Mouse (Mus musculus) natural killer cell, adult 2 months (primary cell): Measurements from ENCODE around the gene Kcnj3.
"Not testable (repeated sequence)": the region's sequence is repeated elsewhere in the genome, so short reads cannot be mapped to it uniquely, and the experiment has no call there.

Experiments
- DNase-seq, 2 experiments: peaks; one replicate each; pipeline ENCODE4 v3.0.0; 2022; ENCODE audit warnings: low spot score in 2 of 2

Kcnj3 gene

DNA sequence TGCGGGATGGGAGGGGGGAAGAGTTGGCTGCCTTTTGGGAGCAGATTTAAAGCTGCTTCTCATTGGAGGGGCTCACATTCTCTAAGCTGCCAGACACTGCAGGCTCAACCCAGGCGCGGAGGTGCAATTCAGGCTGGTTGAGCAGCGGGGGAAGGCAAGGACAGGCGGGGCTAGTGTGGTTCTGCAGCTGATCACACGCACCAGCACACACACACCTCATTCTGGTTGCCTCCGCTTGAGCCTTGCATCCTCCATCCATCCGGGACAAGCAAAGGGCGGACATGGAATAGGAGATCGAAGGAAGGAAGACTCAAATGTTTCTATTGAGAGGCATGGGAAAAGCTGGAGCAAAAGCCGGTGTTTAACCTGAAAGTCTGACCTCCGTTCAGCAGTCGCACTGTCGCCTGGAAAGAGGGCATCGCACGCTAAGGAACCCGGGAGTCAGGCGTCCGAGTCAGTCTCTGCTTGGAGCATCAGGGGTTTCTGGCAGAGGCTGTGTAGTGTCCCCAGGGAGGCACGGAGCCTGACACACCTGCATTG is at the start of gene Kcnj3:
TSS of gene Kcnj3 (plus strand) at position 250 of the 540 bp plus-strand sequence.
- DNase-seq = no peak

DNA sequence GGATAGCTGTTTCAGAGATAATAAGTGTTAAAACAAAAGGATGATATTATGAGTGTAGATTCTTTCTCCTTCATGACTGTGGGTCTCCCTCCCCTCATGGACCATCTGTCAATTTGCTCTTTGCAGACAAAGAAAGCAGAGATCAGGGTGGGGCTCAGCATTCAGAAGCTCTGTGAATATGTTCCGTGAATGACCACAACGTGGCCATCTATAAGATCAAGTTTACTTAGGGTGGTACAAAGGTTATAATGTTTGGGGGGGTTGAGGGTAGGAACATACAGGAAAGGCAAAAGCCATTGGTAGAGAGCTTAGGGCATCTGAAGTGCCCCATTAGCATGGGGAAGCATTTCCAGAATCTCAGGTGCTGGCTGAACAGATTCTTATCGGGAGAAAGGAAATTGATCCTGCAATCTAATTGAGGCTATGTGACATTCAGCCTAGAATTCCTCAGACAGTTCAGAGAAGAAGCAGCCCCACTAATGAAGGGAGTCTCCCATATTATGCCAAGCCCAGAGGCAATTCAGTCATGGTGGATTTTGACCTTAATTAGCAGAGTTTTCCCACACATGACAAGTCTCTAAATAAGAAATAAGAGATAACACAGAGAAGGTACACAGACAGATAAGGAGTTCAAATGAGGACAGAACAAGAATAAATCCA is 45.3 kb upstream of the Kcnj3 start:
- DNase-seq = no peak

DNA sequence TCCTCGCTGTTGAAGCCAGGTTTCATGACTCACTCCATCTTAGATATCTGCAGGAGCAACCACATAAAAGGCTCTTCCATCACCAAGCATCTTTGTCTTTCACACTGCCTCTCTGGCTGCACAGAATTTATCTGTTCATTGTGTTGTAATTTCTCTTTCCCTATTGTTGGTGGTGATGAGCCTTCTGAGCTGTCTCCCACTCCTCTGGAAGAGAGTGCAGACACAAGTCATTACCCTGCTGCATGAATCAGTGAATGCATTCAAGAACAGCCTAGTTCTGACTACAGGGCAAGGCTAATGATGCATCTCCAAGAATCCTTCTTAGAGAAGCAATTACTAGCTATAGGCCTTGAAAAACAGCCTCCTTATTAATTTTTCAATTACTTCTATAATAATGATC is 30.5 kb upstream of the Kcnj3 start:
- DNase-seq = no peak

DNA sequence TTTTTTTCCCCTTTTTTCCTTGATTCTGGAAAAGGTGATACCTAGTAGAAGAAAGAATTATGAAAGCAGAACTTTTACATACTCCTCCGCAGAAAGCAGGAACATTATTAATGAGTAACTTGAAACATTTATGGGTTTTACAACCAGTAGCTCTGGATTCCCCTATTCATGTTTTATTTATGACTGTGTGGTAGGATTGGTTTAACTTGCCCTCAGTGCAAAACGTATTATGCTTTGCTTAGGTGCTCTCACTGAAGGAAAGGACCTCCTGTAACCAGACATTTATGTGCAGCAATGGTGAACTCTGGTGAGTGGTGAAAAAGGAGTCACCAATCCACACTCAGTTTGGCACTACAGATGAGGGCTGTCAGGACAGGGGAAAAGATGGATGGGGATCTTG is 8.1 kb upstream of the Kcnj3 start:
- DNase-seq = no peak

DNA sequence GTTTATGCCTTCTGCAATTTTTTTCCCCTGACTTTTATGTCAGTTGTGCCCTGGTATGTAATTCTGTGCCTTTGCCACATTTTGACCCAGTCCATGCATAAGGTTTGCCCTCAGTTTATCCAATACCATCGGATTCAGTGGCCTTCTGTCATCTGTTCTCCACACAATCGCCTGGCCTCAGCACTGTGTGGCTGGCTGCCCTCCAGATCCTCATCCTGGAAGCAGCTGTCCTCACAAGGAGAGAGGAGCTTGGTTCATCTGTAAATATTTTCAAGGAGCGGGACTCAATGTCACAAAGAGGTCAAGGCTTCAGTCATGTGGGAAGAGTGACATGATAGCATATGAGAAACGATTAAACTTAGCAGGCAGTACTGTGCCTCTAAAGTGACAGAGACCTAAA is 3.7 kb upstream of the Kcnj3 start:
- DNase-seq = no peak

DNA sequence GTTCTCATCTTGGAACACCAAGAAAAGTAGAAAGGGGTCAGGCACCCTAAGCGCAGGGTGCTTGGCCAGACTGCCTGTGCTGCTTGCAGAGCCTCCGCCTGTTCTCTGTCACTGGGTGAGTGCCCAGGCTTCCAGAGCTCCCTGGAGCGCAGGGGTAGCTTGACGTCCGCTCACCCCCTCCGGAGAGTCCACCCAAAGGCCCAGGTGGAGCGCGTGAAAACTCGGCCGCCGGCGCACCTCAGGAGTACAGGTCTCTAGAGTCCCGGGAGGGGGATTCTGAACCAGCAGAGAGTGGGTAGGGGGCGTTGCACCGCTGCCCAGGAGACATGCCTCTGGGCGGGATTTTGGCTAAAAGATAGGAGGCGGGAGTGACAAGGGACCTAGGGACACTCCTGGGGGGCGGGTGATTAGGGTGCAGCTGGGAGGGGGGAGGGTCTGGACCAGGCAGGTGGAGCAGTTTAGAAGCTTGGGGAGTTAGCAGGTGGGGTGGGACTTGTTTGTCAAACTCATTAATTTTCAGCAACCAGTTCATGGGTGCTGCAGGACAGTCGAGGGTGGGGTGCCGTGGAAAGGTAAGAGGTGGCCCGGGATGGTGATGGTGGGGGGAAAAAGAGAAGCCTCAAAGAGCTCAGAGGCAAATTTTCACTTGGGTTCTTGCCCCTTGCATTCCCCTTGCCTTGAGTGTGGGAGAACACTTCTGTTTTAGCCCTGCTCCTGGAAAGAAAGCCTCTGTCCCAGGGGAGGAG is 664 bp downstream of the Kcnj3 start:
- no peak for DNase-seq

DNA sequence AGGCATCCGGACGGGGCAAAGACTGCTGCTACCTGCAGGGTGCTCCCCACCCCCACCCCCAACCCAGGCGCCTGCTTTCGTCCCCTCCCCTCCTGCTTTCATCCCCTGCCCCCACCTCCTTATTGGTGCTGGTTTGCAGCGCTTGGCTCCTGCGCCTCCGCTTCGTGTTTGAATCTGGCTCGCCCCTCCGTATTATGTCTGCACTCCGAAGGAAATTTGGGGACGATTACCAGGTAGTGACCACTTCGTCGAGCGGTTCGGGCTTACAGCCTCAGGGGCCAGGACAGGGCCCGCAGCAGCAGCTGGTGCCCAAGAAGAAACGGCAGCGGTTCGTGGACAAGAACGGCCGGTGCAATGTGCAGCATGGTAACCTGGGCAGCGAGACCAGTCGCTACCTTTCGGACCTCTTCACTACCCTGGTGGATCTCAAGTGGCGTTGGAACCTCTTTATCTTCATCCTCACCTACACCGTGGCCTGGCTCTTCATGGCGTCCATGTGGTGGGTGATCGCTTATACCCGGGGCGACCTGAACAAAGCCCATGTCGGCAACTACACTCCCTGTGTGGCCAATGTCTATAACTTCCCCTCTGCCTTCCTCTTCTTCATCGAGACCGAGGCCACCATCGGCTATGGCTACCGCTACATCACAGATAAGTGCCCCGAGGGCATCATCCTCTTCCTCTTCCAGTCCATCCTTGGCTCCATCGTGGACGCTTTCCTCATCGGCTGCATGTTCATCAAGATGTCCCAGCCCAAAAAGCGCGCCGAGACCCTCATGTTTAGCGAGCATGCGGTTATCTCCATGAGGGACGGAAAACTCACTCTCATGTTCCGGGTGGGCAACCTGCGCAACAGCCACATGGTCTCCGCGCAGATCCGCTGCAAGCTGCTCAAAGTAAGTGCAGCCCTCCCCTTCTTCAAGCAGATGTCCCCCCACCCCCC is 1.5 kb downstream of the Kcnj3 start:
- no peak for DNase-seq

DNA sequence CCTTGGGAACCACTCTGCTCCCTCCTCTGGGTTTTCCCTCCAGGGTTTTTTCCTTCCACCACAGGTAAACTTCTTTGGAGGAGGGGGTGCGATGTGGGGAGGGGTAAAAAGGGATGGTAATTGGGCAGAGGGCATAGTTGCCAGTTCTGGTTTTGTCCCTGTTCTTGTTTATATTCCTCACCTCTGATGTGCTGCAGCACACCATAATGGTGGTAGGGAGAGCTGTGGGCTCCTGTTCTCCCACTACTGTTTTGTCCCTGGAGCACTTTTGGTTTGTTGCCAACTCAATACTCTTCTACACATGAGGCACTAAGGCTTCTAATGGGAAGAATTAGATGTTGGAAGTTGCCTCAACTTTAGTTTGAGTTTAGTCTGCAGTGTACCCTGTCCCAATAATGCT is 2.2 kb downstream of the Kcnj3 start:
- DNase-seq = no peak

DNA sequence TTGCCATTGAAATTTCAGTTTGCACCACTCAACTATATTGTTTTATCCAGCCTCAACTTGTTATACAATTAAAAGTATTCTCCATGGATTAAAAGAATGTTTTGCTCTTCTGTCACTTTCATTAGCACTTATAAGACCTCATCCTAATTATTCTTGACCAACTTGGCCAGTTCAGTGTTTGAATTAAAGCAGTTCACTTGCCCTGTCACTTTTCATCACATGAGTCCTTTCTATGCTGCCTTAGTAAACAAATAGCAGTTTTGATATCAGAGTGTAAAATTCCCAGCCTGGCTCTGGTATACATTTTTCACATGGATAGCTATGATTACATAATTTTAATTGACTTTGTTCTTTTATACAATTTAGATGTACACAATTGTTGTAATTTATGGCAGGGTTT is 3.4 kb downstream of the Kcnj3 start:
- no peak for DNase-seq

DNA sequence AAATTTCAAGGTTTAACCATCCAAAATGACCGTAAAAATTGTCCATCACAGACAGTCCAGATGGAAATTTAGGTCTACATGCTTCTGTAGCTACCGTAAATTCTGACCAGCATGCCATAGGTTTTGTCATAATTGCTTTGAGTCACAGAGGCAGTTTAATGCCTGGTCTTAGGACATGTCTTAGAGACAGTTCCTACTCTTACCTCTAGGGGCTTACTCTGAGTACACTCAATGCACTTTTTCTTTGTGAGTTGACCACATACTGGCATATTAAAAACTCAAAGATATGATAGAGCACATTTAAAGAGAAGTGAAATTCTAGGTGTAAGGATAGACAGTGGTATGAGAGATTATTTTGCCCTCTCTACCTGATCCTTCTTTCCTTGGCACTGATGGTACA is 6.2 kb downstream of the Kcnj3 start:
- no peak for DNase-seq

DNA sequence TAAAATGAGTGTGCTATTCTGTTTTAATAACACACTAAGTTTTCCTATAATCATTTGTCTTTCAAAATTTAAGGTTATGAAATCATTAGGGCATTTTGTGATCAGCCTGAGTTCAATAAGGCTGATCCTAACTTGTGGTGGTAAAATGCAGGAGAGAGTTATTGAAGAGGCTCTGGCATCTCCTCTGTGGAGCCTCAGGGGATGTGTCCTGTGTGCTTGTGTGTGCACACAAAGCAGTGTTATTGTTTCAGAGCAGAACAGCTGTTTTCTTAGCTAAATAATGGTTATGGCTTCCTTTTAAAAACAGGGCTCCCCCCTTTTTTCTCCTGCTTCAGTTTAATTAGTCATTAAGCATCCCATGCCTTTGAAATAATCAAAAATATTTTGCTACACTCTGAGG is 11.5 kb downstream of the Kcnj3 start:
- DNase-seq = no peak

DNA sequence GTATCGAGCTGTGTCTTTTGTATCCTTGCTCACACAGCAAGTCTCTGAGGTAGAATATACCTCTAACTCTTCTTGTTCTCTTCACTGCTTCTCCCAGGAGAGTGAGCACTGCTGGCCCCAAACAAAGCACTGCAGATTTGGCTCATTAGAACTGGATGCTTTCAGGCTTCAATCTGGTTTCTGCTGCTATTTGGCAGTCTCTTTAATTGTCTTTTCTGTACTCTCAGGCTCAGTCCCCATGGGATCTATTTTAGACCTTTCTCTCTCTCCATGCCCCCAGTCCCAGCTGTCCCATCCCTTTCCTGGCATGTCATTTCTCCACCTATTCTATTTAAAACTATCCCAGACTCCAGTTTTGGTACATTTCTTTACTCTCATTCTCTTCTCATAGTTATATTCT is 15.0 kb downstream of the Kcnj3 start:
- no peak for DNase-seq

DNA sequence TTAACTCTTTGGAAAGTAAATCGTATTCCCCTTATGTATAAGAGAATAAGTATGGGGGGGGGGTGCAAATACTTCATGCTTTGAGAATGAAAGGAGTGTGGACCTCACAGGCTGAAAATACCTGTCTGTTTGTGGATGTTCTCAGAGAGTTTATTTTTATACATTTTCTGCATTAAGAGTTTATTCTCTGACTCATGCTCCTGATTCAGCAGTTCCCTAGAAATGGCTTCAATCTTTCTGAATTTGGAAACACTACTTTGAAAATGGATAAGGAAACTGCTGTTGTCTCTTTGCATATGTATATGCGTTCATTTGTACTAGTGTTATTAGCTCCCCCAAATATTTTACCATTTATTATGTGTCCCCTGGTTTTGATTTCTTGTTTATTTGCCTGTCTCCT is 23.4 kb downstream of the Kcnj3 start:
- DNase-seq = no peak

DNA sequence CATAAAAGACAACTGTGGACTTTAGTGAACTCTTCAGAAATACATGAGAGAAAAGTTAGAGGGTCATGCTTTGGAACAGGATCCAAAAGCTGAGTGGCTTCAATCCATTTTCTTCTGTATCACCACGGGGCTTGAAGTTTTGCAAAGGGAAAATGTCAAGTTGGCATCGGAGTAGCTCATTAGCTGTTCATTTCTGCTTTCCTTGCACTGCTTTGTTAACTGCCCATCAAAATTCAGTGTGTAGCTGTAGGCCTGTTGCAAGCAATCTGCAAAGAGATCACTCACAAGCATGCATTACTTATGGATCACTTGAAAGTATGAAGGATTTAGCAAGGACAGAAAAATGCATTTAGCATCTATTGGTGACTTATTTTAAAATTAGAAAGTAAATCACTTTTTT is 33.4 kb downstream of the Kcnj3 start:
- no peak for DNase-seq

DNA sequence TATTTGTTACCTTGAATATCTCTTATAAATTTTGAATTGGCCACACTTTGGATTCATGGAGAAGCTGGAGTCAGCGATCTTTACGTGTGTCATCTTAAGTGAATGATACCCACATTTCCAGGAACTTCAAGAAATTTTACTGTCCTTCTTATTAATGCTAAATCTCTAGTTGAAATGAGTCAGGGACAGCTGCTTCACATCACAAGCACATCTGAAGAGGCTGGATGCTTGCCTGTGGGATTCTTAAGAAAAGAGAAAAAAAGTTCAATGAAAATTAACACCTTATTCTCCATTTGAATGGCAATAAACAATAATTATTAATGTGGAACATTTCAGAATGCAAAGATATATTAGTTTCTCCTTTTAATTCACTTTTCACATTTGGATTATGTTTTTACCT is 34.2 kb downstream of the Kcnj3 start:
- DNase-seq = no peak

DNA sequence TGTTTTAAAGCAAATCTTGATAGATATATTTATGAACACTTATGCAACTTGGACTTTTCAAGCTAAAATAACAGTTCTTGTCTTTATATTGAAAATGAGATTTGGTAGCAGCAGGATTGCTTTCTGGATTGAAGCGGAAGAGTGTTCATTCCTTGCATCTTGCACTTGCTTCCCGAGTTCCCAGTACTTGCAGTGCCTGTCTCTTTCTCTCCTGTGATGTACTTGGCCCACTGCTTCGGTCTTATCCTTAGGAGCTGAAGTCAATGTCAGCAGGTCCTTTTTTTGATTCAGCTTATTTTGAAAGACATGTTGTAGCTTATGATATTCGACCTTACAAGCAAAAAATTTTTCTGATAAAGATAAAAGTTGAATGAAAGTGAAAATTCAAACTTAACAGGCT is 43.7 kb downstream of the Kcnj3 start:
- DNase-seq = no peak

DNA sequence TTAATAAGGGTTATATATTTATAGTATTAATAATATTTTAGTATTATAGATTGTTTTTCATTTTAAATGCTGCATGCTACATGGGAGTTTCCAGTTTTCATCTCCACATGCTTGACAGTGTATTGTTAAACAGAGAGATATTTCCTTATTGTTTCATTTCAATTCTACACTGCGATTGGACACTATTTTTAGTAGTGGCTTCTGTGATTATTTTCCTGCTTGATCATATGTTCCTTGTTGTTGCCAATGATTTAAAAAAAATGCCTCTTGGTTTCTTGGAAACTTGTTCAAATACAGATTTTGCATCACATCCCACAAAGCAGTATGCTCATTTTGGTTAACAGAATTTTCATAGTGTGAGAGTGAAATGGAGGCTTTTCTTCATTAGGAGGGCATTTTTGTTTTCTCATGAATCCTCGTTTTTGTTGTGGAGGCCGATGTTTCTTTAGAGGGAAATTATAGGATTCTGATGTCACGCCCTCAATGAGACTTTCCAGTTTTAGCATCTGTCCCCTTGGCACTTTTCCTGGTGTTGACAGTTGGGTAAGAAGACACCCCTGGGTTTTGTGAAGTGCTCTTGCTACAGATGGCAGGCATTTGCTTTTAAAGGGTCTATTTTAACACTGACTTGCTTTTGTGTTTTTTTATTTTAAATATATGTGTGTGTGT is 44.3 kb downstream of the Kcnj3 start:
- no peak for DNase-seq

DNA sequence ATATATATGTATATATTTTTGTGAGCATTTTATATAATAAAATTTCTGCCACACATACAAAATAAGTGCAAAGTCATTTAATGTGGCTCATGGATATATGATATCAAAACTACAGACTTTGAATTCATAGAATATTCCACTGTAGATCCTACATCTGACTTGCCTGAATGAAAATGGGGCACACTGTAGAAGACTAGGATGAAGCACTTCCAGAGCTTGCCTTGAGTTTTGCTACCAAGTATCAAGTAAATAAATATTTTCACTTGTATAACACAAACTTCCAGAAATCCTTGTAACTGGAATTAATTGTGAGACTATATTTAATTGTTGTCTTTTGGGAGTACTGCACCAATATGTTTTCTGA is 44.8 kb downstream of the Kcnj3 start:
- no peak for DNase-seq

DNA sequence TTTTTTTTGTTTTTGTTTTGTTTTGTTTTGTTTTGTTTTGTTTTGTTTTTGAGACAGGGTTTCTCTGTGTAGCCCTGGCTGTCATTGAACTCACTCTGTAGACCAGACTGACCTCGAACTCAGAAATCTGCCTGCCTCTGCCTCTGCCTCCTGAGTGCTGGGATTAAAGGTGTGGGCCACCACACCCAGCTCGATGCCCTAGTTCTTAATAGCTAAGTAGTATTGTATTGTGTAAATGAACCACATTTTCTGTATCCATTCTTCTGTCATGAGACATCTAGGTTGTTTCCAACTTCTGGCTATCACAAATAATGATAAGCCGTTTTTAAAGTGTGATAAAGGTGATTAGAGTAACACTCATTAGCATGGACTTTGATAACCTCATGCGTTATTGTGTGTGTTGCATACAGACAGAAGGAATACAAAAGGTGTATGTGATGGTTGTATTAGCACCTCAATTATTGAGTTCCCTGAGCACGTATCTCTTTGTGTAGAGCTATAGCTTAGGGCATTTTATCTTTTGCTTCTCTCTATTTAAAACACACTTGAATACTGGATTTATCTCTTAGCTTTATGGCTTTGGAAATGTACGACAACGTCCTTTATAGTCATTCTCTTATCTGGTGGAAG is 49.8 kb downstream of the Kcnj3 start:
- not testable (repeated sequence) for DNase-seq

DNA sequence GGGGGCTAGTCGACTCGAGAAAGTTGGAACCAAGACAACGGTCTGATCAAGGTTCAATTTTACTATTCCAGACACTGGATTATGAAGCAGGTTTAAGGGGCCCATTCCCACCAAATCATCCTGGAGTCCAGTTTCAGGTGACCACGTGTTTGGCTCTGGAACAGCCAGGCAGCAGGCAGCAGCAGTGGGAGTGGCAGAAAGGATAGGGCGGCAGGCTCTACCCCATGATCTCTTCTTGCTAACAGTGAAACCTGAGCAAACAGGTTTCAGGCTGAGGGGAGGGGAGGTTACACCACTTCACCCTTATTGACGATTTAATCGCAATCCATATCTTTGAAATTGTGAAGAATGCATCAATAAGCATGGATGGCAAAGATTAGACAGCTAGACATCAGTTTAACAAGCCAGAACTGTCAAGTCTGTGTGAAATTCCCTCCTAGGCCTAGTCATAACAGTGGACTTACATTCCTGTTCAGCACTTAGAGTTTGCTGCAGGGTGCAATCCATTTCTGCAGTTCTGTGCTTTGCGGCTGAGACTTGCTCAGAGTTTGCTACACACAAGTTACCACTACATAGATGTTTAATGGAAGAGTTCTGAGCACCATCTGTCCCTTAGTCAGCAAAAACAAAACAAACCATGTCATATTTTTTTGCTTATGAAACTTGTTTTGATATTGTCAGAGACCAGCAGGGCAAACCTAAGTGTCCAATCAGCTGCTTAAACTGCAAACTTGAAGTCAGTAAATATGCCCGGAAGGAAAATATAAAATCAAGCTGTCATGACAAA is 67.8 kb downstream of the Kcnj3 start:
- no peak for DNase-seq

DNA sequence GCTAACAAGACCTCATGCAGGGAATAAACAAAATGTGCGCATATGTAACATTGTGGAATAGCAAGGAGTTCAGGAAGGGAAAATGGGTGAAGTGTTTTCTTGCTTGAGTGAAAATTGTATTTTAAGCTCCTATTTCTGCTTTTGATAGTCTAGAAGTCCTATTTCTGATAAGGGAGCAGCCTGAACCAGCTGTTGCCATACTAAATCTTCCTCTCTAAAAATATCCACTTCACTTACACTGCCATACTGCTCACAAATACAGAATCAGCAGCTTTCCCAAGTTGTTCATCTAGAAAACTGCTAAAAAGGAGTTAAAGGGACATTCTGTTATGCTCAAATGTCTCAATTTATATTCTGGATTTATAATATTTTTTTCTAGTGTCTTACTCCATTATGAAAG is 69.9 kb downstream of the Kcnj3 start:
- DNase-seq = no peak
